Mouse (Mus musculus): ENCODE results near the gene Camkk1. TPM values are rescaled to one million over a fixed set of nuclear protein-coding genes. Genes with fewer than 3 reads are reported as not detected.

Gene Camkk1
- 1.5 and 2.8 TPM in 2 replicates for polyA plus RNA-seq (2012)

GRCm38 (mm10) chr11:73018471-73019146, at the start of gene Camkk1:
Gene Camkk1, plus strand, starts transcription at chr11:73019008.

GRCm38 (mm10) chr11:72998771-72999170, 20.0 kb upstream of the Camkk1 start, which contains the start of gene P2rx1:
Gene P2rx1, plus strand, starts transcription at chr11:72999103.

GRCm38 (mm10) chr11:73047542-73047996, 28.8 kb downstream of the Camkk1 start, which contains the start of gene Ncbp3:
Gene Ncbp3, plus strand, starts transcription at chr11:73047783.

GRCm38 (mm10) chr11:73090283-73090682, 71.5 kb downstream of the Camkk1 start, which contains the start of gene Itgae:
Gene Itgae, plus strand, starts transcription at chr11:73090583.

Other genes starting within 250 kb of the Camkk1 start
- 0.31 and 0.40 TPM in 2 replicates for gene Cyb5d2, start 222.9 kb upstream of the Camkk1 start, polyA plus RNA-seq (2012)
- gene Zzef1, start 222.8 kb upstream of the Camkk1 start, polyA plus RNA-seq (2012): 5.8 and 7.2 TPM in 2 replicates
- 124 and 141 TPM in 2 replicates for gene Atp2a3, start 57.8 kb upstream of the Camkk1 start, polyA plus RNA-seq (2012)
- gene P2rx1, start 19.9 kb upstream of the Camkk1 start, polyA plus RNA-seq (2012): 15.7 and 18.7 TPM in 2 replicates
- gene Ncbp3, start 28.8 kb downstream of the Camkk1 start, polyA plus RNA-seq (2012): 7.0 and 8.2 TPM in 2 replicates
- gene Itgae, start 71.6 kb downstream of the Camkk1 start, polyA plus RNA-seq (2012): 0.05 and 0.09 TPM in 2 replicates
- gene Haspin, start 119.3 kb downstream of the Camkk1 start, polyA plus RNA-seq (2012): 6.9 and 12.1 TPM in 2 replicates
- not detected in 2 replicates for gene P2rx5, start 141.4 kb downstream of the Camkk1 start, polyA plus RNA-seq (2012)
- gene Emc6, start 158.0 kb downstream of the Camkk1 start, polyA plus RNA-seq (2012): 156 and 168 TPM in 2 replicates
- 6.4 and 8.2 TPM in 2 replicates for gene Tax1bp3, start 158.1 kb downstream of the Camkk1 start, polyA plus RNA-seq (2012)
- 5.6 and 6.5 TPM in 2 replicates for gene Ctns, start 180.0 kb downstream of the Camkk1 start, polyA plus RNA-seq (2012)
- 1.2 and 1.3 TPM in 2 replicates for gene Shpk, start 180.5 kb downstream of the Camkk1 start, polyA plus RNA-seq (2012)
- not detected in 2 replicates for gene Trpv1, start 215.3 kb downstream of the Camkk1 start, polyA plus RNA-seq (2012)
- not detected in 2 replicates for gene Trpv3, start 248.4 kb downstream of the Camkk1 start, polyA plus RNA-seq (2012)